Mouse (Mus musculus) forebrain, embryonic 14.5 days (tissue): ENCODE results near the gene Pde2a. TPM values are rescaled to one million over a fixed set of nuclear protein-coding genes. Genes with fewer than 3 reads are reported as not detected.
"Not testable (repeated sequence)": the region's sequence is repeated elsewhere in the genome, so short reads cannot be mapped to it uniquely, and the experiment has no call there.

Experiments used
- ATAC-seq: fragments of 200-750 bp; cut with Nextera tagmentation; 2 replicates; pipeline ENCODE4 v1.8.0; 2017; ENCODE audit warnings: mild to moderate bottlenecking, moderate library complexity
- DNase-seq: peaks from one replicate; pipeline ENCODE4 v3.0.0-alpha.2; 2015; ENCODE audit warnings: low spot score
- H3K27ac ChIP-seq: fragments of 300-500 bp; sonication (generic); 2 replicates; pipeline ENCODE4 v1.5.1; 2014; ENCODE audit warnings: low read depth, mild to moderate bottlenecking, control low read depth, low read length, moderate library complexity
- H3K27me3 ChIP-seq: fragments of 300-500 bp; sonication (generic); replicated peaks from 2 replicates; pipeline ENCODE4 v1.6.1; 2014; ENCODE audit warnings: low read length, control low read depth, mixed read lengths; ENCODE audit not compliant: control insufficient read depth, insufficient read depth
- H3K36me3 ChIP-seq: fragments of 300-500 bp; sonication (generic); 2 replicates; pipeline ENCODE4 v1.6.1; 2014; ENCODE audit warnings: low read length, control low read depth; ENCODE audit not compliant: control insufficient read depth, insufficient read depth
- H3K4me1 ChIP-seq: fragments of 300-500 bp; sonication (generic); 2 replicates; pipeline ENCODE4 v1.6.1; 2014; ENCODE audit warnings: antibody characterized with exemption, low read length, control low read depth; ENCODE audit not compliant: control insufficient read depth, insufficient read depth
- H3K4me2 ChIP-seq: fragments of 300-500 bp; sonication (generic); 2 replicates; pipeline ENCODE4 v1.6.1; 2014; ENCODE audit warnings: mild to moderate bottlenecking, control low read depth, low read length
- H3K4me3 ChIP-seq: fragments of 300-500 bp; sonication (generic); 2 replicates; pipeline ENCODE4 v1.5.1; 2014; ENCODE audit warnings: low read depth, low read length, control low read depth
- H3K9ac ChIP-seq: fragments of 300-500 bp; sonication (generic); 2 replicates; pipeline ENCODE4 v1.6.1; 2014; ENCODE audit warnings: mild to moderate bottlenecking, low read length, control low read depth, moderate library complexity
- H3K9me3 ChIP-seq: fragments of 300-500 bp; sonication (generic); replicated peaks from 2 replicates; pipeline ENCODE4 v1.6.1; 2016; ENCODE audit warnings: low read length, control low read depth, mixed read lengths; ENCODE audit not compliant: control insufficient read depth
- WGBS: fragments of 180-500 bp; shearing (Covaris S2); extraction: QIAGEN DNeasy Blood & Tissue Kit; methylation state at CpG from one replicate; pipeline ENCODE4 v1.1.7; 2014; 5-methylcytosine and 5-hydroxymethylcytosine counted together
- polyA plus RNA-seq: library from polyadenylated mRNA; unstranded; fragments of >200 nt; fragmentation: Nextera tagmentation; extraction: Ambion mirVana; gene quantifications from 2 replicates; pipeline ENCODE4 v1.2.1, GENCODE M21; 2014

Pde2a gene
- polyA plus RNA-seq, 1 experiment from 2014 or later: 27.0 TPM

GRCm38 (mm10) chr7:101540684-101541083 is 119.2 kb downstream of the Pde2a start:
- Histone ChIP-seq H3K27me3 (no peaks in the 10 kb centered on the region), H3K4me1 (no peaks in the 10 kb centered on the region), H3K27ac (no peak overlapping the region), H3K36me3 (no peaks in the 10 kb centered on the region), H3K9ac (no peak overlapping the region), H3K4me2 (no peak overlapping the region), H3K9me3 (no peaks in the 10 kb centered on the region), H3K4me3 (no peak overlapping the region)
- DNase-seq: no peak
- no peak for ATAC-seq
- WGBS: 90% methylated on average over 5 of the region's 5 CpGs

GRCm38 (mm10) chr7:101541132-101541531 is 119.6 kb downstream of the Pde2a start:
- H3K4me1 ChIP-seq: no peaks in the 10 kb centered on the region
- no peaks in the 10 kb centered on the region for H3K36me3 ChIP-seq
- ATAC-seq (peak; percentile 69; the same call in 1 of the 2 replicates), DNase-seq (peak; percentile 93)
- H3K27me3 ChIP-seq: no peaks in the 10 kb centered on the region
- H3K9me3 ChIP-seq: no peaks in the 10 kb centered on the region
- H3K4me3 ChIP-seq: no peak overlapping the region
- no peak overlapping the region for H3K9ac ChIP-seq
- no peak overlapping the region for H3K4me2 ChIP-seq
- 4% methylated on average over 11 of the region's 11 CpGs for WGBS
- H3K27ac ChIP-seq: no peak overlapping the region

GRCm38 (mm10) chr7:101541734-101542133 is 120.2 kb downstream of the Pde2a start:
- H3K36me3 ChIP-seq: no peaks in the 10 kb centered on the region
- ATAC-seq: no peak
- no peak overlapping the region for H3K27ac ChIP-seq
- no peak overlapping the region for H3K4me3 ChIP-seq
- H3K27me3 ChIP-seq: no peaks in the 10 kb centered on the region
- H3K9me3 ChIP-seq: no peaks in the 10 kb centered on the region
- H3K4me1 ChIP-seq: no peaks in the 10 kb centered on the region
- 77% methylated on average over 10 of the region's 10 CpGs for WGBS
- no peak overlapping the region for H3K9ac ChIP-seq
- no peak for DNase-seq
- H3K4me2 ChIP-seq: no peak overlapping the region

- no peaks in the 10 kb centered on the region for H3K9me3 ChIP-seq
- ATAC-seq: no peak
- DNase-seq: no peak
- no peaks in the 10 kb centered on the region for H3K27me3 ChIP-seq
- WGBS: 78% methylated on average over 3 of the region's 3 CpGs
- H3K27ac ChIP-seq: no peak overlapping the region
- no peak overlapping the region for H3K9ac ChIP-seq
- no peaks in the 10 kb centered on the region for H3K36me3 ChIP-seq
- no peak overlapping the region for H3K4me3 ChIP-seq
- no peak overlapping the region for H3K4me2 ChIP-seq
- no peaks in the 10 kb centered on the region for H3K4me1 ChIP-seq
These were observed 126.2 kb downstream of the Pde2a start for GRCm38 (mm10) chr7:101547651-101548050.

GRCm38 (mm10) chr7:101549266-101549665 is 127.8 kb downstream of the Pde2a start:
- no peaks in the 10 kb centered on the region for H3K9me3 ChIP-seq
- no peak overlapping the region for H3K27ac ChIP-seq
- H3K4me2 ChIP-seq: no peak overlapping the region
- ATAC-seq (no peak), DNase-seq (no peak)
- H3K4me1 ChIP-seq: no peaks in the 10 kb centered on the region
- no peaks in the 10 kb centered on the region for H3K36me3 ChIP-seq
- no peak overlapping the region for H3K9ac ChIP-seq
- no peaks in the 10 kb centered on the region for H3K27me3 ChIP-seq
- 83% methylated on average over 3 of the region's 3 CpGs for WGBS
- no peak overlapping the region for H3K4me3 ChIP-seq

- H3K9ac ChIP-seq: no peak overlapping the region
- DNase-seq (no peak), ATAC-seq (no peak)
- H3K27ac ChIP-seq: no peak overlapping the region
- no peaks in the 10 kb centered on the region for H3K4me1 ChIP-seq
- H3K27me3 ChIP-seq: no peaks in the 10 kb centered on the region
- H3K4me2 ChIP-seq: no peak overlapping the region
- no peaks in the 10 kb centered on the region for H3K9me3 ChIP-seq
- no peaks in the 10 kb centered on the region for H3K36me3 ChIP-seq
- H3K4me3 ChIP-seq: no peak overlapping the region
- WGBS: 75% methylated on average over 7 of the region's 7 CpGs
These were observed 129.4 kb downstream of the Pde2a start for GRCm38 (mm10) chr7:101550686-101551485.

GRCm38 (mm10) chr7:101551530-101551929 is 130.0 kb downstream of the Pde2a start:
- no peak overlapping the region for H3K9ac ChIP-seq
- DNase-seq: no peak
- no peaks in the 10 kb centered on the region for H3K9me3 ChIP-seq
- no peak overlapping the region for H3K4me3 ChIP-seq
- WGBS: 88% methylated on average over 1 of the region's 1 CpGs
- no peak overlapping the region for H3K4me2 ChIP-seq
- no peak for ATAC-seq
- no peaks in the 10 kb centered on the region for H3K4me1 ChIP-seq
- no peaks in the 10 kb centered on the region for H3K36me3 ChIP-seq
- H3K27ac ChIP-seq: no peak overlapping the region
- H3K27me3 ChIP-seq: no peaks in the 10 kb centered on the region

- WGBS: 91% methylated on average over 3 of the region's 3 CpGs
- H3K9me3 ChIP-seq, DNase-seq: not testable (repeated sequence)
These were observed 134.0 kb downstream of the Pde2a start for GRCm38 (mm10) chr7:101555473-101555872.

GRCm38 (mm10) chr7:101557391-101557790 is 135.9 kb downstream of the Pde2a start:
- DNase-seq (no peak), ATAC-seq (no peak)
- H3K9ac ChIP-seq: no peak overlapping the region
- no peak overlapping the region for H3K4me2 ChIP-seq
- no peak overlapping the region for H3K27ac ChIP-seq
- H3K9me3 ChIP-seq: no peaks in the 10 kb centered on the region
- no peaks in the 10 kb centered on the region for H3K36me3 ChIP-seq
- H3K4me1 ChIP-seq: no peaks in the 10 kb centered on the region
- H3K27me3 ChIP-seq: no peaks in the 10 kb centered on the region
- 90% methylated on average over 1 of the region's 1 CpGs for WGBS
- no peak overlapping the region for H3K4me3 ChIP-seq

More at GRCm38 (mm10) chr7:101555473-101555872, 134.0 kb downstream of the Pde2a start:
- not testable (repeated sequence) for H3K4me1 ChIP-seq, H3K27ac ChIP-seq, H3K36me3 ChIP-seq, H3K4me2 ChIP-seq, H3K9ac ChIP-seq, ATAC-seq, H3K27me3 ChIP-seq, H3K4me3 ChIP-seq
